Mouse (Mus musculus) testis, adult 2 months (tissue): ENCODE measurements at regions not wholly inside any gene's neighbourhood (a gene's known extent, or its start where the extent isn't known, plus 50 kb on each side); places are given as distances from the start of the nearest gene placed in this dataset.

Experiments
- H3K27ac ChIP-seq: fragments of 200-500 bp; 2 replicates; pipeline ENCODE4 v1.5.1; 2012; ENCODE audit warnings: low read depth, low read length; ENCODE audit not compliant: control insufficient read depth, insufficient read depth
- H3K27me3 ChIP-seq: fragments of 200-500 bp; 2 replicates; pipeline ENCODE4 v1.6.1; 2012; ENCODE audit warnings: mild to moderate bottlenecking, low read length, moderate library complexity; ENCODE audit not compliant: control insufficient read depth, insufficient read depth
- H3K36me3 ChIP-seq: fragments of 200-500 bp; 2 replicates; pipeline ENCODE4 v1.6.1; 2012; ENCODE audit warnings: mild to moderate bottlenecking, low read length; ENCODE audit not compliant: control insufficient read depth, insufficient read depth
- H3K4me1 ChIP-seq: fragments of 200-500 bp; 2 replicates; pipeline ENCODE4 v1.6.1; 2012; ENCODE audit warnings: low read length; ENCODE audit not compliant: control insufficient read depth, insufficient read depth
- H3K4me3 ChIP-seq: fragments of 200-500 bp; 2 replicates; pipeline ENCODE4 v1.5.1; 2012; ENCODE audit warnings: low read depth, mild to moderate bottlenecking, low read length, moderate library complexity, mixed read lengths; ENCODE audit not compliant: control insufficient read depth
- CTCF ChIP-seq: fragments of 200-500 bp; IDR thresholded peaks from 2 replicates; pipeline ENCODE4 v1.5.1; 2012; ENCODE audit warnings: low read depth, mild to moderate bottlenecking, inconsistent platforms, low read length, moderate library complexity; ENCODE audit not compliant: control insufficient read depth, insufficient read depth, insufficient replicate concordance
- POLR2A ChIP-seq: fragments of 200-500 bp; IDR thresholded peaks from 2 replicates; pipeline ENCODE4 v1.6.1; 2012; ENCODE audit warnings: low read depth, mild to moderate bottlenecking, inconsistent platforms, low read length, moderate library complexity; ENCODE audit not compliant: control insufficient read depth

DNA sequence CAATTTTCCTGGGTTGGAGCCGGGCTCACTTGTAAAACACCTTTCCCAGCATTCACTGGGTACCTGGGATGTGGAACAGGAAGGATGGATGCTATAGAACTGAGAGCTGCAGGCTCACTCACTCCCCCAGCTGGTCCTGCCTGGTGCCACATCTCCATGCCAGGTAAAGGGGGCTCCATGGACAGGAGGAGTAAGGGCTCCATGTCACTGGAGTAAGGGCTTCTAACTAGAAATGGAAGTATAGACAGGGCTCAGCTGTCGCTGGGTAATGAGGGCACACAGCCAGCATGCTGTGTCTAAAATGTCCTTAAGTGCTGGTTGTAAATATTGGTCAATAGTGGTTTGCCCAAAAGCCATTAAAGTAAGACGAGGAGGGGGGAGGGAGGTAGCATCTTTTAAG lies 99.4 kb upstream of the Gpr12 start:
- Histone ChIP-seq H3K36me3 (no peaks in the 10 kb centered on the region), H3K4me3 (no peak overlapping the region), H3K4me1 (no peaks in the 10 kb centered on the region), H3K27ac (no peak overlapping the region), H3K27me3 (no peaks in the 10 kb centered on the region)
- TF ChIP-seq POLR2A (no peak), CTCF (no peak)

DNA sequence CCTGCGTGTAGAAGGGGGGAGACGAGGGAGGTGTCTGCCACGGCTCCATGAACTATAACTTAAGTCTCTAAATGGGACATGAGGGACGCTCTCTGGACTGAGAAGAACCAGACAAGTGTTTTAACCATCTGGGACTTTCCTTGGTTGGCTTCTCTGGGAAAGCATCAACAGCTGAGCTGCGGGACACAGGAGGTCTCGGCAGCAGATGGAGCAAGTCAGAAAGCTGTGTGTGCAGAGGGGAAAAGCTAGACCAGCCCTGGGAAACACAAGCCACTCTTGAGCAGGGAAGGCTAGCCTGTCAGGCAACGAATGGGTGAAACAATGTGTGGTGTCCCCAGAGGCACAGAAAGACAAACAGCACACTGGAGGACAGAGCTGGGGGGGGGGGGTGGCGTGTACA lies 98.5 kb upstream of the Gpr12 start:
- H3K36me3 ChIP-seq: no peaks in the 10 kb centered on the region
- H3K4me1 ChIP-seq: no peaks in the 10 kb centered on the region; the same call in 1 of the 2 replicates
- no peak overlapping the region for H3K4me3 ChIP-seq
- no peaks in the 10 kb centered on the region for H3K27me3 ChIP-seq
- no peak overlapping the region for H3K27ac ChIP-seq
- TF ChIP-seq POLR2A: no peak
- no peak for TF ChIP-seq CTCF

DNA sequence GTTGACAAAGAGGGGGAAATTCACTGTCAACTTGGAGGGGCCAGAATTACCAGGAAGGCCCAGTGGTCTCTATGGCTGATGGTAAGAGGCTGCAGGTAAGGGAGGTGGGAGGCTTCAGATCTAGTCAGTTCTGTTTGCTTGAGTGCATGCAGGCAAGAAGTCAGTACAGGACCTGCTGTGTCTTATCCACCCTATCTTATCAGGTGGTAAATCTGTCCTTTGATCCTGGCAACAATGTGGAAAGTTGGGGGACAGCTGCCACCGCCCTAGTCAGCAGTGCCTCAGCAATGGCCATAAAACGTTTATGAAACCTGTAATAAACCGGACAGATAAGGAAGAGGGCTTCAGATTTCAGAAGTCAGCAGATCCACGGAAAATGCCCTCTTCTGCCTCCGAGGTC lies 97.9 kb upstream of the Gpr12 start:
- no peaks in the 10 kb centered on the region; the same call in 1 of the 2 replicates for H3K4me1 ChIP-seq
- H3K27me3 ChIP-seq: no peaks in the 10 kb centered on the region
- TF ChIP-seq CTCF (no peak), POLR2A (no peak)
- no peaks in the 10 kb centered on the region for H3K36me3 ChIP-seq
- no peak overlapping the region for H3K4me3 ChIP-seq
- no peak overlapping the region for H3K27ac ChIP-seq

DNA sequence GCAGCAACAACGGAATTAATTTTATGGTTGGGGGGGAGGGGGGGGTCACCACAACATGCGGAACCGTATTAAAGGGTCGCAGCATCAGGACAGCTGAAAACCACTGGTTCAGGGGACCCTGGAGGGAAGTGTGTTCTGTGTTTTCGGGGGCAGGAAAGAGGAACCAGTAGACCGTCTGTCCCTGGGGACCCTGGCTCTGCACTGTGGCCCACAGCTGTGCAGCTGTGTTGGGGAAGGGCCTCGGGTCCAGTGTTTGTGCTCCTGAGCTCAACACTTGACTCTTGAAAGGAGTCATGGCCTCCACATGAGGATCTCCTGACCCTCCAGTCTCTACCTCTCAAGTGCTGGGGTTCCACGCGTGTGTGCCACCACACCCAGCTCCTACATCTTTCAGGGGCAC lies 96.5 kb upstream of the Gpr12 start:
- TF ChIP-seq CTCF (no peak), POLR2A (no peak)
- Histone ChIP-seq H3K27me3 (no peaks in the 10 kb centered on the region), H3K36me3 (no peaks in the 10 kb centered on the region), H3K4me1 (no peaks in the 10 kb centered on the region; the same call in 1 of the 2 replicates), H3K27ac (no peak overlapping the region), H3K4me3 (peak overlapping the region; percentile 49)

DNA sequence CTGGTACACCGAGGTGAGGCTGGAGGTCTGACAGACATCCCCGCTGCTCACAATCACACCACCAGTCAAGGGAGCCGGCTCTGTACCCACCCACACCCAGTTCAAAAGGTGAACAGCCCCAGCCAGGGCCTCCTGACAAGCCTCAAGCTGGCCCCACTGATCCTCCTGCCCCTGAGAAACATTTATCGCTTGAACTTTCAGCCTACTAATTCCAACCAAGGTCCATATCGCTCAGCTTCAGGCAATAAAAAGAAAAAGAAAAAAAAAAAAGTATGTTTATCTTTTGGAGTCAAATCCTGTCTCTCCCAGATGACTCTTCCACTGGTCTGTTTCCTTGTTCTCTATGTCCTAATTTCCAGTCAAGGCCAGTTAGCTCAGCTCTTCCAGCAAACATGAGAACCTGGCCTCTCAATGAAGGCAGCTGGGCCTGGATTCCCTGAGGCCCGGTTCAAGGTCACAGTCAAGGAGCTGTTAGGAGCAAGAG lies 94.2 kb upstream of the Gpr12 start:
- Histone ChIP-seq H3K27me3 (no peaks in the 10 kb centered on the region), H3K4me1 (peaks cover 3% of the 10 kb centered on the region), H3K27ac (no peak overlapping the region; the same call in 1 of the 2 replicates), H3K36me3 (no peaks in the 10 kb centered on the region), H3K4me3 (no peak overlapping the region)
- TF ChIP-seq POLR2A (no peak), CTCF (no peak)

DNA sequence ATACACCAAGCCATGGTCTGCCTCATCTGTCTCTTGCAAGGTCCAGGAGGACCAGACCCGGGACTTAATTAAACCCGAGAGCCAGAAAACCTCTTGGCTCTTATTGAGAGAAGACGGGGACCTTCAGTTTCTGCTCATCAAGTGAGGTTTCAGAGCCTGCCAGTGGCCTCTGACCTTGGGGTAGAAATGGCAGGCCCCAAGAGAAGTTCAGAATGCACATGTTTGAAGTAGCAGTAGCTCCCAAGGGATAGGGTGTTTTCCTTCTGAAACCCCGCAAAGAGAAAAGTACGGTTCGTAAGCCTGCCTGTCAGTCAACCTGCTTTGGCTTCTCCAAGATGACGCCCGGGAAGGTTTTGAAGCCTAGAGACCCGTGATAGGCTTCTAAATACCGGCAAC lies 93.7 kb upstream of the Gpr12 start:
- Histone ChIP-seq H3K4me3 (no peak overlapping the region), H3K27me3 (no peaks in the 10 kb centered on the region), H3K36me3 (no peaks in the 10 kb centered on the region), H3K4me1 (peaks cover 3% of the 10 kb centered on the region), H3K27ac (no peak overlapping the region; the same call in 1 of the 2 replicates)
- no peak for TF ChIP-seq CTCF
- TF ChIP-seq POLR2A: no peak

DNA sequence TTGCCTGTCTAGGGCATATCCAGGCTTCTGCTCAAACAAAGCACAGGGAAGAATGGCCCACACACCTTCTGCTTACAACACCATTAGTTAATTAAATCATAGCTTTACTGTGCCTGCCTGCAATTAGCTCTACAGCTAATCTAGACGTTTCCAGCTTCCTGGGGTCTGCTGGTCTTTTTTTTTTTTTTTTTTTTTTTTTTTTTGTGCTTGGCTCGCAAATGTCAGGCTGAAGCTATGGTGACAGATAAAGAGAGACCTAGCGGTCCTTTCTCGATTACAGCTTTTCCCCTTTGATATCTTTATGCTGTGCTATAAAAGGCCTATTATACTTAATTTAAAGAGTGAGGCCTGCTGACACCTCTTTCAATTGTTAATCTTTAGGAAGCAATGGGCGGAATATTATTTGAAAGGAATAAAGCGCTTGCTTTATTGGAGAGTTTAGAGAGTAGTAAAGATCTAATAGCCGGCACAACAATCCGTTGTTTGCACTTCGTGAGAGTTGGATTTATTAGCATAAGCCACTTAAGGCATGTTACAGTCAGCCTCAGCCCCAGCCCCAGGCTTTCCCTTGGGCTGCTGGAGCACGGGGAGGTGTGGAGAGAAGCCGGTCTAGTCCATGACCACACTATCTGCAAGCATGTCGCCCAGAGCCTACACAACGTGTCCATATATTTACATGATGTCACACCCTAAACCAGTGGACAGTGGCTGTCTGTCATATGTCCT lies 93.2 kb upstream of the Gpr12 start:
- no peak overlapping the region for H3K27ac ChIP-seq
- H3K4me3 ChIP-seq: no peak overlapping the region
- peaks cover 3% of the 10 kb centered on the region for H3K4me1 ChIP-seq
- no peak for TF ChIP-seq CTCF
- no peaks in the 10 kb centered on the region for H3K27me3 ChIP-seq
- no peaks in the 10 kb centered on the region for H3K36me3 ChIP-seq

DNA sequence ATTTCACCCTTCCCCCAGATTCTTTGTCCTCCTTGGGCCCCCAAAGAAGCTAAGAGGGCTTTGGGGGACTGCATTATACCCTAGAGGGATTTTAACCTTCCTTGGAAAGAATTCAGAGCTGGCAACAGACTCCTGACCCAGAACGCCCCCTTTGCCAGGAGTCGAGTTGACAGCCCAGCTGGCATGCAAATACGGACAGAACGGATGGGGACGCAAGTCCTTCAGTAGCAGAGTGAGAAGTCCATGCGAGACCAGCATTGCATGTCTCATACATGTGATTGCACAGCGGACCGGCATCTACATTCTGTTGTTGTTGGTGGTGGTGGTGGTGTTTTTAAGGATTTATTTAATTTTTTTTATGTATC lies 92.1 kb upstream of the Gpr12 start:
- TF ChIP-seq CTCF: no peak
- no peak for TF ChIP-seq POLR2A
- Histone ChIP-seq H3K27me3 (no peaks in the 10 kb centered on the region), H3K4me3 (no peak overlapping the region), H3K36me3 (no peaks in the 10 kb centered on the region), H3K27ac (no peak overlapping the region), H3K4me1 (peaks cover 3% of the 10 kb centered on the region)
